Mouse (Mus musculus): ENCODE data around the gene Fam133b.

GRCm38 (mm10) chr5:3512584-3512983 lies 31.0 kb upstream of the Fam133b start:
- TF ChIP-seq POLR2AphosphoS2 (IDR thresholded peaks at IDR 0.05; ENCODE audit: insufficient read length, low read depth), result no peak
- TF ChIP-seq USF1 (IDR thresholded peaks at IDR 0.05; ENCODE audit: low read depth), result no peak
- no peak for TF ChIP-seq POLR2A (IDR thresholded peaks at IDR 0.05; ENCODE audit: insufficient read length, low read depth)
- no peak for TF ChIP-seq MAX (IDR thresholded peaks at IDR 0.05; ENCODE audit: low read depth)
- no peak for TF ChIP-seq TCF12 (IDR thresholded peaks at IDR 0.05; ENCODE audit: insufficient read depth, poor library complexity, severe bottlenecking)
- no peak for TF ChIP-seq E2F4 (IDR thresholded peaks at IDR 0.05; ENCODE audit: insufficient read depth)

All from myocyte (in vitro differentiated cells).